Mouse (Mus musculus) neural tube, embryonic 12.5 days (tissue): ENCODE data around the gene Cwc27. TPM values are rescaled to one million over a fixed set of nuclear protein-coding genes. Genes with fewer than 3 reads are reported as not detected.

ENCODE experiments used
- ATAC-seq: fragments of 200-750 bp; cut with Nextera tagmentation; 2 replicates; pipeline ENCODE4 v1.8.0; 2017; ENCODE audit warnings: low read depth, mild to moderate bottlenecking, moderate TSS enrichment, moderate library complexity; ENCODE audit not compliant: low FRiP score
- H3K27ac ChIP-seq: fragments of 300-500 bp; sonication (generic); 2 replicates; pipeline ENCODE4 v1.5.1; 2016
- H3K27me3 ChIP-seq: fragments of 300-500 bp; sonication (generic); replicated peaks from 2 replicates; pipeline ENCODE4 v1.6.1; 2016; ENCODE audit warnings: mild to moderate bottlenecking
- H3K36me3 ChIP-seq: fragments of 300-500 bp; sonication (generic); 2 replicates; pipeline ENCODE4 v1.6.1; 2016; ENCODE audit warnings: mild to moderate bottlenecking
- H3K4me1 ChIP-seq: fragments of 300-500 bp; sonication (generic); 2 replicates; pipeline ENCODE4 v1.6.1; 2016
- H3K4me2 ChIP-seq: fragments of 300-500 bp; sonication (generic); replicated peaks from 2 replicates; pipeline ENCODE4 v1.6.1; 2016; ENCODE audit warnings: mild to moderate bottlenecking
- H3K4me3 ChIP-seq: fragments of 300-500 bp; sonication (generic); 2 replicates; pipeline ENCODE4 v1.5.1; 2016
- H3K9ac ChIP-seq: fragments of 300-500 bp; sonication (generic); 2 replicates; pipeline ENCODE4 v1.6.1; 2016; ENCODE audit warnings: mild to moderate bottlenecking
- H3K9me3 ChIP-seq: fragments of 300-500 bp; sonication (generic); 2 replicates; pipeline ENCODE4 v1.6.1; 2016; ENCODE audit warnings: mild to moderate bottlenecking
- WGBS: fragments of 180-500 bp; shearing (Covaris S2); methylation state at CpG from one replicate; pipeline ENCODE4 v1.1.7; 2016; 5-methylcytosine and 5-hydroxymethylcytosine counted together
- polyA plus RNA-seq: library from polyadenylated mRNA; unstranded; fragments of >200 nt; fragmentation: Nextera tagmentation; extraction: Ambion mirVana; gene quantifications from 2 replicates; pipeline ENCODE4 v1.2.1, GENCODE M21; 2016

The Cwc27 gene
- polyA plus RNA-seq, 1 experiment from 2014 or later = 27.6 TPM

DNA sequence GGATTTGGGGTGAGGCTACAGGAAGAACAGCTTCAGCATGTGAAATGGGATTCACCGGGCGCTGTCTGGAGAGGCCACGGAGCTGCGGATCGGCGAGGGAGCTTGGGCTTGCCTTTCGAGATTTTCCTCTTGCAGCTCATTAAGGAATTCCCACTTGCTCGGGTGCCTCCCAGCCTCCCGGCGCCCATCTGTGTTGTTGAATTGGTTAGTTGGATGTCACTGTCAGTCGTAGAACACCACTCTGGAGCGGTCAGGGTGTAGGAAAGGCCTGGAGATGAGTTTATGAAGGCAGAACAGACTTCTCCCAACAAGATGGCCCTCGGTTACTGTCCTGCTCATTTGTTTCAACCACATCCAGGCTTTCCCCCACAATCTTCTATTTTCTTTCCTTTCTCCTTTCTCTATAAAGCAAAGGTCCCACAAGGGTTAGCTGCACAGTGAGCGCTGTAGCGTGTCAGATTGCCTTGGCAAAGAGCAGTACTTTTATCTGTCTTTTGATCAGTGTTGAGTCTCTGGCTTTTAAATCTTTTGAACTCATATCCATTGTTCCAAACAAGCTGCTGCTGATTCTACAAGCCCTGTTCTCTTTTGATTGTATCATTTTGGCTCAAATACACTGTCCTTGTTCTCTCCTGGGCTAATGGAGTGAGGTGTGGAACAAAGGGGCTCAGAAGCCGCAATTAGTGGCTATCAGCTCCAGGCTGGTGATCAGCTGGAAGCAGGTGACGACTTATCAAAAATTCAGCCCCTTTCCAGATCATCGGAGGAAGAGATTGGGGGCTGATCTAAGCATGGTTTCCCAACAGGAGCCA lies 200.7 kb downstream of the Cwc27 start:
- H3K4me2 ChIP-seq = no peak overlapping the region
- H3K36me3 ChIP-seq = no peaks in the 10 kb centered on the region
- H3K27ac ChIP-seq = no peak overlapping the region
- H3K4me1 ChIP-seq = no peaks in the 10 kb centered on the region
- no peaks in the 10 kb centered on the region for H3K9me3 ChIP-seq
- H3K9ac ChIP-seq = no peak overlapping the region
- WGBS = 84% methylated on average over 18 of the region's 18 CpGs
- H3K27me3 ChIP-seq = no peaks in the 10 kb centered on the region
- no peak for ATAC-seq
- no peak overlapping the region for H3K4me3 ChIP-seq

GRCm38 (mm10) chr13:104615111-104615510 lies 201.8 kb downstream of the Cwc27 start:
- H3K36me3 ChIP-seq = no peaks in the 10 kb centered on the region
- WGBS = 93% methylated on average over 7 of the region's 7 CpGs

GRCm38 (mm10) chr13:104611296-104611695 lies 205.6 kb downstream of the Cwc27 start:
- Histone ChIP-seq H3K27me3 (no peaks in the 10 kb centered on the region), H3K9ac (no peak overlapping the region), H3K4me2 (no peak overlapping the region), H3K9me3 (no peaks in the 10 kb centered on the region), H3K27ac (no peak overlapping the region), H3K36me3 (no peaks in the 10 kb centered on the region), H3K4me1 (no peaks in the 10 kb centered on the region), H3K4me3 (no peak overlapping the region)
- ATAC-seq = no peak
- WGBS = 93% methylated on average over 4 of the region's 4 CpGs

More at GRCm38 (mm10) chr13:104615111-104615510, 201.8 kb downstream of the Cwc27 start:
- H3K4me2 ChIP-seq = no peak overlapping the region
- ATAC-seq = no peak
- no peak overlapping the region for H3K27ac ChIP-seq
- no peaks in the 10 kb centered on the region for H3K4me1 ChIP-seq
- H3K9ac ChIP-seq = no peak overlapping the region
- no peaks in the 10 kb centered on the region for H3K9me3 ChIP-seq
- H3K27me3 ChIP-seq = no peaks in the 10 kb centered on the region
- no peak overlapping the region for H3K4me3 ChIP-seq

GRCm38 (mm10) chr13:104610210-104611111 lies 206.5 kb downstream of the Cwc27 start:
- no peak overlapping the region for H3K4me2 ChIP-seq
- no peaks in the 10 kb centered on the region for H3K27me3 ChIP-seq
- no peaks in the 10 kb centered on the region for H3K36me3 ChIP-seq
- H3K9me3 ChIP-seq = no peaks in the 10 kb centered on the region
- H3K9ac ChIP-seq = no peak overlapping the region
- no peaks in the 10 kb centered on the region for H3K4me1 ChIP-seq
- no peak overlapping the region for H3K4me3 ChIP-seq
- no peak overlapping the region for H3K27ac ChIP-seq
- no peak for ATAC-seq
- WGBS = 88% methylated on average over 22 of the region's 22 CpGs

DNA sequence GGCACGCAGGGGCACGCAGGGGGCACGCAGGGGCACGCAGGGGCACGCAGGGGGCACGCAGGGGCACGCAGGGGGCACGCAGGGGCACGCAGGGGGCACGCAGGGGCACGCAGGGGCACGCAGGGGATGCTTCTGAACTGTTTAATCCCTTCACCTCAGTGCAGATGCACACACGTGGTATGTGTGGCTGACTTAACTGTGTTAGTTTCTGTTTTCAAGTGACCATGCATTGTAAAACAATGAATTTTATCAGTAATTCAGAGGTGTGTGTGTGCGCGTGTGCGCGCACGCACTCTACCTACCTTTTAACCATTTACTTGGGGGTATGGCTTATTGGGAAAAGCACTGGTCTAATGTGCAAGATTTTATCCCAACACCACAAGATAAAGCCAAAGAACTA lies 208.4 kb downstream of the Cwc27 start:
- H3K36me3 ChIP-seq = no peaks in the 10 kb centered on the region
- 89% methylated on average over 18 of the region's 18 CpGs for WGBS
- H3K9me3 ChIP-seq = no peaks in the 10 kb centered on the region
- H3K4me1 ChIP-seq = no peaks in the 10 kb centered on the region
- H3K4me2 ChIP-seq = no peak overlapping the region
- no peak overlapping the region for H3K9ac ChIP-seq
- no peak overlapping the region for H3K4me3 ChIP-seq
- no peak for ATAC-seq
- no peaks in the 10 kb centered on the region for H3K27me3 ChIP-seq
- H3K27ac ChIP-seq = no peak overlapping the region

DNA sequence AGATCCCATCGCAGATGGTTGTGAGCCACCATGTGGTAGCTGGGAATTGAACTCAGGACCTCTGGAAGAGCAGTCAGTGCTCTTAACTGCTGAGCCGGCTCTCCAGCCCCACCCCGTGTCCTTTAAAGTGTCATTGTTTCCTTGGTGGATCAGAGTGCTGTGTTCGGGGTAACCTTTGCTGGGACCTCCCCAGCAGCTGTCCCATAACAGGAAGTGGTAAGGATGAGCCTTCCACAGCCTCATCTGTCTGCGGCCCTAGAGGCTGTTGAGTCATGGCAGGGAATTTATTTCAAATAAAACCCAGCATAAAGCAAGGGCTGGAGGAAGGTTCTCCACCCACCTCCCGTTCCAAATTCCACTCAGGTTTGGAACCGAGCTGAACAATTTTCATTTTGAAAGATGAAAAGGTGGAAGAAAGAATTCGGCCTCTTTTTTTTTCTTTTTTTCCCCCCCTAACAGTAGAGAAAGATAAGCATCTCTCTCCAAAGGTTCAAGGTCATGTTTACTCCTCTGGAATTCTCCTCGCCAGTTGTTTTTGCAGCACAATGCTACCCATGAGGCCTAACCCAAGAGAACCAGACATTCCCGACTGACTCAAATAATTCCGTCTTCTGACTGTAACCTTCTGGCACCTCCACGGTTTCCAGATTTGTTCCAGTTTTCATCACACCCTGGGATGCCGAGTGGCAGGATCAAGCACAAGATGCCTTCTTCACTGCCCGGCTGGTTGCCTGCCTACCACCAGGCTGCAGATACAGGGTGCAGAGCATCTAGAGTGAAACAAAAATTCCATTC lies 210.0 kb downstream of the Cwc27 start:
- Histone ChIP-seq H3K36me3 (no peaks in the 10 kb centered on the region), H3K27ac (no peak overlapping the region), H3K27me3 (no peaks in the 10 kb centered on the region), H3K9me3 (no peaks in the 10 kb centered on the region), H3K9ac (no peak overlapping the region), H3K4me2 (no peak overlapping the region), H3K4me1 (no peaks in the 10 kb centered on the region), H3K4me3 (no peak overlapping the region)
- WGBS = 80% methylated on average over 14 of the region's 14 CpGs
- ATAC-seq = no peak

- no peak overlapping the region for H3K4me3 ChIP-seq
- H3K9me3 ChIP-seq = no peaks in the 10 kb centered on the region
- no peak overlapping the region for H3K9ac ChIP-seq
- H3K4me2 ChIP-seq = no peak overlapping the region
- no peaks in the 10 kb centered on the region for H3K4me1 ChIP-seq
- no peak for ATAC-seq
- no peak overlapping the region for H3K27ac ChIP-seq
- H3K36me3 ChIP-seq = no peaks in the 10 kb centered on the region
- 95% methylated on average over 2 of the region's 2 CpGs for WGBS
- H3K27me3 ChIP-seq = no peaks in the 10 kb centered on the region
Measured at GRCm38 (mm10) chr13:104605111-104605510, 211.8 kb downstream of the Cwc27 start.

DNA sequence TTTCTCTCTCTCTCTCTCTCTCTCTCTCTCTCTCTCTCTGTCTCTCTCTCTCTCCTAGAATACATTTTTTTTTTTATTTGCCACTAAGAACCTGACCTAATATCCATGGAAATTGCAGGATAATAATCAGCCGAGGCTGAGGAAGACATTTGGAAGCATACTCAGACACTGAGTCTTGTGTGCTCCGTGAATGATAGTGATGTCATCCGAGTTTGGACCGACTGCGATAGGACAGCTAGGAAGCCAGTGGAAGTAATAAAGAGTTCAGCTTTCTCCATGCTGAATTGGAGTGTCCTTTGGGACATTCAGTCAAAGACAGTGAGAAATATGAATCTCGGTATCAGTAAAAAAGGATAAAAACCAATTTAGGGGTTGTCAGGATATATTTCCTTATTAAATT lies 214.7 kb downstream of the Cwc27 start:
- ATAC-seq = no peak
- Histone ChIP-seq H3K9ac (no peak overlapping the region), H3K27ac (no peak overlapping the region), H3K36me3 (no peaks in the 10 kb centered on the region), H3K4me3 (no peak overlapping the region), H3K4me1 (no peaks in the 10 kb centered on the region), H3K9me3 (no peaks in the 10 kb centered on the region), H3K27me3 (no peaks in the 10 kb centered on the region), H3K4me2 (no peak overlapping the region)
- 82% methylated on average over 6 of the region's 6 CpGs for WGBS

DNA sequence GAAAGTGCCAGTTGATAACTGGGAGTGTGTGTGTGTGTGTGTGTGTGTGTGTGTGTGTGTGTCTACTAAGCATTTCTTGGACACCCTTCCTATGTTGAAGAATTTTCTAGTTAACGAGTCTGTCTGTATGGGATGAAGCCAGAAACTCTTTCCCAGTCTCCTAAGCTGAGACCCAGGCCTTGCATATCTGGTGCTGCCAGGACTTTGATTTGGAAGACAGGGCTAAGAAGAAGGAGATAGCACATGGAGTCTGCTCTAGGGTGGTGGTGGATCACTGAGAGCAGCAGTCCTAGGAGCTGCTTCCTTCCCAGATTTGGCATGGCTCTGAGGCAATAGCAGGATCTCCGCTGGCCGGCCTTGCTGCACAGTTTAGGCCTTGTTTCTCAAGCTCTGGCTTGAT lies 215.2 kb downstream of the Cwc27 start:
- H3K4me2 ChIP-seq = no peak overlapping the region
- H3K36me3 ChIP-seq = no peaks in the 10 kb centered on the region
- WGBS = 97% methylated on average over 3 of the region's 3 CpGs
- no peaks in the 10 kb centered on the region for H3K9me3 ChIP-seq
- no peak for ATAC-seq
- H3K27me3 ChIP-seq = no peaks in the 10 kb centered on the region
- H3K4me3 ChIP-seq = no peak overlapping the region
- H3K4me1 ChIP-seq = no peaks in the 10 kb centered on the region
- no peak overlapping the region for H3K9ac ChIP-seq
- H3K27ac ChIP-seq = no peak overlapping the region

DNA sequence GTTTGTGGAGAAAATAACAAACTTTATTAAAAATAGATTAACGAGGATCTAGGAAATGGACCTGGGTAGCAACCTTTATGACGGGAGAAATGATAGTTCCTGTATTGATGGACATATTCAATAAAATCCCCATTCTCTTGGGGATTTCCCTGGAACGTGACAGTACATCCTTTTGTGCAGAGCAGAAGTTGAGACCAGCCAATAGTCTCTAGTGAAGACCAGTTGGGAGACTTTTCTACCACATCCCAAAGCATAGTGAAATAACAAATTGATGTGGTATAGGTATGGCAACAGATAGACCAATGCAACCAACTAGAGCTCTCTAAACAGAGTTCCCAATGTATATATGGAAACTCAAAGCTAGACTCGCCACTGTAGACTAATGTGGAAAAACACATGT lies 220.7 kb downstream of the Cwc27 start:
- WGBS = 90% methylated on average over 4 of the region's 4 CpGs
- Histone ChIP-seq H3K36me3 (no peaks in the 10 kb centered on the region), H3K4me2 (no peak overlapping the region), H3K9me3 (no peaks in the 10 kb centered on the region), H3K4me1 (no peaks in the 10 kb centered on the region), H3K4me3 (no peak overlapping the region), H3K27ac (no peak overlapping the region), H3K9ac (no peak overlapping the region), H3K27me3 (no peaks in the 10 kb centered on the region; the same call in none of the 2 replicates)
- ATAC-seq = no peak

- Histone ChIP-seq H3K27me3 (no peaks in the 10 kb centered on the region; the same call in none of the 2 replicates), H3K27ac (no peak overlapping the region), H3K4me1 (no peaks in the 10 kb centered on the region), H3K4me2 (no peak overlapping the region), H3K36me3 (no peaks in the 10 kb centered on the region), H3K9me3 (no peaks in the 10 kb centered on the region), H3K9ac (no peak overlapping the region), H3K4me3 (no peak overlapping the region)
- WGBS = 36% methylated on average over 4 of the region's 4 CpGs
- peak; percentile 85 for ATAC-seq
Measured at GRCm38 (mm10) chr13:104594820-104595351, 222.1 kb downstream of the Cwc27 start.

DNA sequence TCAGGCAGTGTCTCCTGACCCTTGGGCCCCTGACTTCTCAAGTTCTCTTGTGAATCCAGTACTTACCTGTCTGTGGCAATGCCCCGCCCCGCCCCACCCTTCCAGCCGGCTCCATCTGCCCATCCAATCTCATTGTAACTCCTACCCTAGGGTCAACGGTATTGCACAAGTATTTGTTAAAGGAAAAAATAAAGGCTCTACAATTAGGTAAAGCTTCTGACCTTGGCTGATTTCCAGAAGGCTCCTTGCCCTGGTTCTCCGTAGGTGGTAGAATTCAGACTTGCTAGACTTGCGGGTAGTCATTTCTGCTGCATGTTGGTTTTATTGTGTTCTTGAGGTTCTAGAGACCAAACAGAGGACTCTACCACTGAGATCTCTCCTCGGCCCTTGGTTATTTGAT lies 226.0 kb downstream of the Cwc27 start:
- H3K4me2 ChIP-seq = no peak overlapping the region
- no peaks in the 10 kb centered on the region; the same call in 1 of the 2 replicates for H3K27me3 ChIP-seq
- H3K27ac ChIP-seq = no peak overlapping the region
- no peak for ATAC-seq
- H3K36me3 ChIP-seq = no peaks in the 10 kb centered on the region
- no peak overlapping the region for H3K4me3 ChIP-seq
- 91% methylated on average over 7 of the region's 7 CpGs for whole genome bisulfite sequencing
- H3K9me3 ChIP-seq = no peaks in the 10 kb centered on the region
- H3K4me1 ChIP-seq = no peaks in the 10 kb centered on the region
- no peak overlapping the region for H3K9ac ChIP-seq
